Mouse (Mus musculus) gastrocnemius, postnatal 14 days (tissue): ENCODE results near the gene Ankrd13a. TPM values are rescaled to one million over a fixed set of nuclear protein-coding genes. Genes with fewer than 3 reads are reported as not detected.
A peak's percentile ranks its signal among the peaks of the same experiment; 100 is the strongest.

Experiments used
- DNase-seq: peaks from one replicate; pipeline ENCODE4 v3.0.0; 2021; ENCODE audit warnings: mixed read lengths
- intact Hi-C: fragments of 180-260 bp; cut with DNase I; formaldehyde crosslinking; loops from one replicate; pipeline ENCODE4 v1.15.1; 2025; ENCODE audit warnings: low total_unique reads
- total RNA-seq, 2 experiments: library from RNA; stranded (reverse); gene quantifications; 2 replicates each; pipeline ENCODE4 v1.2.3; 2021

Gene Ankrd13a
- total RNA-seq, 2 experiments from 2014 or later, result 29.9 to 30.1 TPM

- no peak for DNase-seq
- intact Hi-C loops, result no loop called here
Measured at GRCm38 (mm10) chr5:114761980-114762379, 12.5 kb upstream of the Ankrd13a start.

- intact Hi-C loops, result no loop called here
- DNase-seq, result no peak
Measured at GRCm38 (mm10) chr5:114764812-114765735, 9.4 kb upstream of the Ankrd13a start.

- no peak for DNase-seq
- intact Hi-C loops, result no loop called here
Measured at GRCm38 (mm10) chr5:114766686-114767085, 7.8 kb upstream of the Ankrd13a start.

GRCm38 (mm10) chr5:114767185-114767584, 7.3 kb upstream of the Ankrd13a start:
- no peak for DNase-seq
- intact Hi-C loops, result no loop called here

GRCm38 (mm10) chr5:114769786-114770185, 4.7 kb upstream of the Ankrd13a start:
- no peak for DNase-seq
- intact Hi-C loops, result no loop called here

- intact Hi-C loops, result no loop called here
- DNase-seq, result no peak
Measured at GRCm38 (mm10) chr5:114771796-114772195, 2.7 kb upstream of the Ankrd13a start.

- peak; percentile 69 for DNase-seq
- intact Hi-C loops, result no loop called here
Measured at GRCm38 (mm10) chr5:114772456-114773203, 1.8 kb upstream of the Ankrd13a start.

GRCm38 (mm10) chr5:114773211-114773710, 1.2 kb upstream of the Ankrd13a start:
- DNase-seq, result peak; percentile 99
- intact Hi-C loops, result no loop called here

GRCm38 (mm10) chr5:114773780-114774179, 697 bp upstream of the Ankrd13a start:
- no peak for DNase-seq
- intact Hi-C loops, result no loop called here

- intact Hi-C loops, result no loop called here
- peak; percentile 26 for DNase-seq
Measured at GRCm38 (mm10) chr5:114775056-114775979, 841 bp downstream of the Ankrd13a start, which contains the start of gene Git2. Git2 (minus strand) TSS chr5:114775517.

GRCm38 (mm10) chr5:114776174-114776573, 1.7 kb downstream of the Ankrd13a start:
- DNase-seq, result no peak
- intact Hi-C loops, result no loop called here

GRCm38 (mm10) chr5:114779956-114780489, 5.5 kb downstream of the Ankrd13a start:
- DNase-seq, result no peak
- intact Hi-C loops, result no loop called here

GRCm38 (mm10) chr5:114780912-114781311, 6.4 kb downstream of the Ankrd13a start:
- intact Hi-C loops, result no loop called here
- no peak for DNase-seq

GRCm38 (mm10) chr5:114782991-114783390, 8.5 kb downstream of the Ankrd13a start:
- intact Hi-C loops, result no loop called here
- DNase-seq, result no peak

- intact Hi-C loops, result no loop called here
- no peak for DNase-seq
Measured at GRCm38 (mm10) chr5:114783405-114784163, 9.1 kb downstream of the Ankrd13a start.

GRCm38 (mm10) chr5:114784622-114785165, 10.2 kb downstream of the Ankrd13a start:
- no peak for DNase-seq
- intact Hi-C loops, result no loop called here

GRCm38 (mm10) chr5:114785196-114785595, 10.7 kb downstream of the Ankrd13a start:
- intact Hi-C loops, result no loop called here
- no peak for DNase-seq

GRCm38 (mm10) chr5:114793317-114793716, 18.8 kb downstream of the Ankrd13a start:
- intact Hi-C loops, result no loop called here
- no peak for DNase-seq
